Mouse (Mus musculus) heart, embryonic 13.5 days (tissue): ENCODE data around the gene Taf5. TPM values are rescaled to one million over a fixed set of nuclear protein-coding genes. Genes with fewer than 3 reads are reported as not detected.

ENCODE experiments used
- ATAC-seq: fragments of 200-750 bp; cut with Nextera tagmentation; 2 replicates; pipeline ENCODE4 v1.8.0; 2017; ENCODE audit warnings: moderate TSS enrichment; ENCODE audit not compliant: insufficient number of reproducible peaks, low FRiP score, low TSS enrichment; ENCODE audit errors: extremely low read depth
- H3K27ac ChIP-seq: fragments of 300-500 bp; sonication (generic); replicated peaks from 2 replicates; pipeline ENCODE4 v1.5.1; 2015; ENCODE audit warnings: moderate library complexity, mild to moderate bottlenecking, inconsistent platforms
- H3K27me3 ChIP-seq: fragments of 300-500 bp; sonication (generic); replicated peaks from 2 replicates; pipeline ENCODE4 v1.6.1; 2015; ENCODE audit warnings: mild to moderate bottlenecking, inconsistent platforms
- H3K36me3 ChIP-seq: fragments of 300-500 bp; sonication (generic); 2 replicates; pipeline ENCODE4 v1.6.1; 2015; ENCODE audit warnings: mild to moderate bottlenecking, inconsistent platforms
- H3K4me1 ChIP-seq: fragments of 300-500 bp; sonication (generic); 2 replicates; pipeline ENCODE4 v1.6.1; 2015; ENCODE audit warnings: inconsistent platforms
- H3K4me2 ChIP-seq: fragments of 300-500 bp; sonication (generic); 2 replicates; pipeline ENCODE4 v1.6.1; 2015; ENCODE audit warnings: inconsistent platforms, mild to moderate bottlenecking, moderate library complexity
- H3K4me3 ChIP-seq: fragments of 300-500 bp; sonication (generic); 2 replicates; pipeline ENCODE4 v1.5.1; 2015; ENCODE audit warnings: moderate library complexity, mild to moderate bottlenecking, inconsistent platforms
- H3K9ac ChIP-seq: fragments of 300-500 bp; sonication (generic); 2 replicates; pipeline ENCODE4 v1.6.1; 2015; ENCODE audit warnings: inconsistent platforms, mild to moderate bottlenecking, moderate library complexity
- H3K9me3 ChIP-seq: fragments of 300-500 bp; sonication (generic); 2 replicates; pipeline ENCODE4 v1.6.1; 2016; ENCODE audit warnings: inconsistent platforms
- WGBS: fragments of 180-500 bp; shearing (Covaris S2); methylation state at CpG from one replicate; pipeline ENCODE4 v1.1.7; 2015; ENCODE audit warnings: mixed read lengths; 5-methylcytosine and 5-hydroxymethylcytosine counted together
- polyA plus RNA-seq: library from polyadenylated mRNA; unstranded; fragments of >200 nt; fragmentation: Nextera tagmentation; extraction: Ambion mirVana; gene quantifications from 2 replicates; pipeline ENCODE4 v1.2.1, GENCODE M21; 2015

The Taf5 gene
- polyA plus RNA-seq, 1 experiment from 2014 or later = 3.3 TPM

DNA sequence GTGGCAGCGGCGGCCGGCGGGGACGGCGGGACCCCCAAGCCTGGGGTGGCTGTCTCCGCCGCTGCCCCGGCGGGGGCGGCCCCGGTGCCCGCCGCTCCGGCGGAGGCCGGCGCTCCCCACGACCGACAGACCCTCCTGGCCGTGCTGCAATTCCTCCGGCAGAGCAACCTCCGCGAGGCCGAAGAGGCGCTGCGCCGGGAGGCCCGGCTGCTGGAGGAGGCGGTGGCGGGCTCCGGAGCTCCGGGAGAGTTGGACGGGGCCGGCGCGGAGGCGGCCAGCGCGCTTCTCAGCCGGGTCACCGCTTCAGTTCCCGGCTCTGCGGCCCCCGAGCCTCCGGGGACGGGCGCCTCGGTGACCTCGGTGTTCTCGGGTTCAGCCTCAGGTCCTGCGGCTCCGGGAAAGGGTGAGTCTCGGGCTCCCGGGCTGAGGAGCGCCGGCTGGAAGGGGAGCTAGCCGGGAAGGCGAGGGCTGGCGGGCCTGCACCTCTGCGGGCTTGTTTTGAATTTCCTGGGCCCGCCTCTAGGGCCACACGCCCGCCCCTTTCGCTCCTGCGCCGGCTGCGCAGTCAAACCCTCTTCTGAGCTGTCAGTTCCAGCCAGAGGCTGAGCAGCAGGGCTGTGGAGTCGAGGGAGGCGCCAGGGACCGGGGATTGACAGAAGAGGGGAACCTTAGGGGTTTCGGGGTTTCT lies 522 bp downstream of the Taf5 start:
- Histone ChIP-seq H3K27ac (peak overlapping the region; percentile 90), H3K4me2 (peak overlapping the region; percentile 88), H3K27me3 (no peaks in the 10 kb centered on the region), H3K4me3 (peak overlapping the region; percentile 96), H3K4me1 (peaks cover 17% of the 10 kb centered on the region), H3K36me3 (peaks cover 30% of the 10 kb centered on the region), H3K9me3 (no peaks in the 10 kb centered on the region), H3K9ac (peak overlapping the region; percentile 97)
- under 1% methylated on average over 72 of the region's 72 CpGs for WGBS
- peak; percentile 90 for ATAC-seq

DNA sequence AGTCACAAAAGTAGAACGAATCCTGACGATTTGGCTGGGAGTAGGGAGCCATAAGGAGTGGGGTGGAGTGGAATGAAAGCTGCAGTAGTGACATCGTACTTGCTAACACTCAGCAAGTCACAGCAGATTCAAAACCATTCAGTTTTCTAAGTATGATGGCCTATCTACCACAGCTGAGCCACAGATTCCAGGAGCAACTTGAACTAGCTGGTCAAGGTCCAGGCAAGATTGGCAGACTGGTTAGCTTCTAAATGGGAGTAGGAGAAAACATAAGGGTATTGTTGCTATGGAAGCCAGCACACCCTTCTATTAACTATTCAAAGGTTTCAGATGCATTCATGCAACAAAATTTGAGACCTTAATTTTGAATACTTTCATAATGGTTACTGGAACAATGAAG lies 20.7 kb downstream of the Taf5 start:
- Histone ChIP-seq H3K27me3 (no peaks in the 10 kb centered on the region), H3K9me3 (no peaks in the 10 kb centered on the region), H3K27ac (no peak overlapping the region), H3K4me1 (peaks cover 30% of the 10 kb centered on the region), H3K4me2 (peak overlapping the region; percentile 69), H3K36me3 (peaks cover 58% of the 10 kb centered on the region), H3K9ac (peak overlapping the region; percentile 99), H3K4me3 (peak overlapping the region; percentile 90; the same call in 1 of the 2 replicates)
- ATAC-seq = no peak
- 66% methylated on average over 3 of the region's 3 CpGs for WGBS

DNA sequence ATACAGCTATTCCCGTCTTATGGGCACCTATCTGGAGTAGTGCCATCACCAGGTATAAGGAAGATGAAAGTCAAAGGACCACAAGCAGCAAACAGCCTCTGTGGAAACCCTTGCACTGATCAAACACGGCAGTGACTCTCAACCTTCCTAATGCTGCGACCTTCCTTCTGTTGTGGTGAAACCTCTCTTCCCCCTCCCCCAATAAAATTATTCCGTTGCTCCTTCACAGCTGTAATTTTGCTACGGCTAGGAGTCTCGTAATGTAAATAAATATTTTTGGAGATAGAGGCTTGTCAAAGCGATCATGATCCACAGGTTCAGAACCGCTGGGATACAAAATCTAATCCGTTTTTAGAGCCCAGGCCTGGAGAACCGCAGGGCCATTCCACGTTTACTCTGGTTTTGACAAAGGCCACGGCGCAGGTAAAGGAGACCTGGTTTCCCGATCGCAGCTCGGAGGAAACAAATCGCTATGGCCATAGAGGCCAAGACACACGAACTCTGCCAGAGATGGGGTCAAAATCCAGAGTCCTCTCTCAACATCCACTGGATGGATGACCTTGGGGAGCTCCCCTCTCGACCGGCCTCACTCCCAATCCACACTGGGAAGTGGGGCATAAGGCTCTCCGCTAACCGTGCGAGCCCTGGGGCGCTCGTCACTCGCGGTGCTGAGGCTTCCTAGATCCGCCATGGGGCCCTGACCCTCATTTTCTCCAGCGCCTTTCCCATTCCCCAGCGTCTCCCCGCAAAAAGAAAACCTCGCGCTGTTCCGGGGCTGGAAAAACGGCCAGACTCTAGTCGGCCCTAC lies 22.4 kb downstream of the Taf5 start:
- H3K4me2 ChIP-seq = peak overlapping the region; percentile 69
- peak overlapping the region; percentile 94 for H3K27ac ChIP-seq
- no peaks in the 10 kb centered on the region for H3K27me3 ChIP-seq
- H3K9ac ChIP-seq = peak overlapping the region; percentile 99
- no peaks in the 10 kb centered on the region for H3K9me3 ChIP-seq
- H3K4me1 ChIP-seq = peaks cover 30% of the 10 kb centered on the region
- H3K4me3 ChIP-seq = peak overlapping the region; percentile 90
- H3K36me3 ChIP-seq = peaks cover 58% of the 10 kb centered on the region
- no peak for ATAC-seq
- WGBS = 1% methylated on average over 36 of the region's 36 CpGs

DNA sequence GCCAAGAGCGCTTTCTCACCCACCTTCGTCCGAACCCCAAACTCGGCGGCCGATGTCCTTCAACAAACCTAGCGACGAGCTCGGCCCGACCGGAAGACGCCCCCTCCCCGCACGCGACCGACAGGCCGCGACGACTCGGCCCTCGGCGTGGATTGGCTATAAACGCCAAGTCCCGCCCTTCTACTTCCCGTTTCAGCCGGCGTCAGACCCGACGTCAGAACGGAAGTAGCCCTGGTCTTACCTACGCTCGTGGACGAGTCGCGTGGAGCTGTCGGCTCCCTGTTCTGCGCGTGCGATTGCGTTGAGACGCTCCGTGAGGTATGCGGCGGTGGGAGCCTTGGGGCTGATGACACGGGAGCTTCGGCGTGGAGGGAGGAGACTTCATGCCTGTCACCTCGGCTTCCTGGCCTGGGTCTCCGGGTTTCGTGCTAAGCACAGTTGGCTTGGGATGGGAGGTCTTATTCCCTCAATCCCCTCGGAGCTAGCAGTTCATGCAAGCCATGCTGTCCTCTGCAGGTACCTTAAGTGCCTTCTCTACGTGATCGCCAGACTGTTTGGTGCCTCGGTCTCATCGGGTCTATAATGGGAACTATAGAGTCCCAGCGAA lies 23.1 kb downstream of the Taf5 start, which contains the start of the genes Usmg5 and Pdcd11:
Gene Usmg5 (minus strand): TSS at position 98 of the 607 bp plus-strand sequence.
Gene Pdcd11 (plus strand): TSS at position 219 of the 607 bp plus-strand sequence.
- peak within 1 kb of the TSS; percentile 90 for H3K4me3 ChIP-seq
- peak within 1 kb of the TSS; percentile 94 for H3K27ac ChIP-seq
- peak; percentile 94 for ATAC-seq
- no peaks in the 10 kb centered on the region for H3K9me3 ChIP-seq
- 0% methylated on average over 56 of the region's 56 CpGs for WGBS
- H3K9ac ChIP-seq = peak within 1 kb of the TSS; percentile 99
- no peaks in the 10 kb centered on the region for H3K27me3 ChIP-seq
- peak within 1 kb of the TSS; percentile 69 for H3K4me2 ChIP-seq
- peaks cover 30% of the 10 kb centered on the region for H3K4me1 ChIP-seq
- peaks cover 58% of the 10 kb centered on the region for H3K36me3 ChIP-seq

DNA sequence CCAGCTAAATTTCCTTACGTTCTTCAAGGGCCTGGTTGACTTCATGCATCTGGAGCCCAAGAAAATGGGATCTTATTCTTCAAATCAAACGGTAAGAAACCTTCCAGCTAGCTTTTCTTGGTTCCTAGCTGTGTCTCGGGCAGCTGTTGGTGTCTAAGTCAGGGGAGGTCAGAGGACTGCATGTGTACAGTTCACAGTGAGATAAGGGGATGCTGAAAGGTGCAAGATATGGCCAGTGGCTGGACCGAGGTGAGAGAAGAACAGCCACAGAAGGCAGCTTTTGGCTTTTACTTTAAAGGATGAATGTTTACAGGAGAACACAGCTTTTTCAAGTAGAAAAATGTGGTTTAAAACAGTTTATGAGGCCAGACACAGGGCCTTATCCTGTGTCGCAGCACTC lies 33.5 kb downstream of the Taf5 start:
- H3K36me3 ChIP-seq = peaks cover 100% of the 10 kb centered on the region
- ATAC-seq = no peak
- H3K9me3 ChIP-seq = no peaks in the 10 kb centered on the region
- no peak overlapping the region for H3K4me2 ChIP-seq
- H3K9ac ChIP-seq = no peak overlapping the region
- H3K27ac ChIP-seq = no peak overlapping the region
- WGBS = 72% methylated on average over 5 of the region's 5 CpGs
- H3K27me3 ChIP-seq = no peaks in the 10 kb centered on the region
- no peaks in the 10 kb centered on the region for H3K4me1 ChIP-seq
- no peak overlapping the region for H3K4me3 ChIP-seq

DNA sequence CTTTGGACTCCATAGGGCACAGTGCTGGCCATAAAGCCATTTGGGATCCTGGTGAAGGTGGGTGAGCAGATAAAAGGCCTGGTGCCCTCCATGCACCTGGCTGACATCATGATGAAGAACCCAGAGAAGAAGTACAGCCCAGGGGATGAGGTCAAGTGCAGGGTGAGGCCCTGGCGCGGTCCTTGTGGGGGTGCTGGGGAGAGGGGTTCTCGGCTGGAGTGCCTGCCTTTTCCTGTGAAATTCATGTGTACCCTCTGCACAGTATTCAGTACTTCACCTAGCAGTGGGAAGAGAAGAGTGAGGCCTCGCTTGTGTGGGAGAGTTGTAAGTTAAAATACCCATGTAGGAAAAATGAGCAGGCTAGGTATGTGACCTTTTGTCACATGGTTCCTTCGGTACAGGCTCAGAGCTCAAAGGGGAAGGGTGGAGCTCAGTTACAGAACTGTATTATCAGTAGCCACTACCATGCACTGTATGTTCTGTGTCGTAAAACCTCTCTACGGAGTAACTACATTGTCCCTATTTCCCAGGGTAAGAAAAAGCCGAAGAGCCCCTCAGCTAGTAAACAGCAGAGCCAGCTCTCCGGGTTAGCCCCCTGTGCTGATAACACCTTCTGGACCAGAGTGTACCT lies 37.2 kb downstream of the Taf5 start:
- H3K4me2 ChIP-seq = no peak overlapping the region
- ATAC-seq = no peak
- peaks cover 100% of the 10 kb centered on the region for H3K36me3 ChIP-seq
- H3K9me3 ChIP-seq = no peaks in the 10 kb centered on the region
- H3K27ac ChIP-seq = no peak overlapping the region
- no peaks in the 10 kb centered on the region for H3K4me1 ChIP-seq
- no peaks in the 10 kb centered on the region for H3K27me3 ChIP-seq
- H3K9ac ChIP-seq = no peak overlapping the region
- no peak overlapping the region for H3K4me3 ChIP-seq
- 80% methylated on average over 9 of the region's 9 CpGs for WGBS

DNA sequence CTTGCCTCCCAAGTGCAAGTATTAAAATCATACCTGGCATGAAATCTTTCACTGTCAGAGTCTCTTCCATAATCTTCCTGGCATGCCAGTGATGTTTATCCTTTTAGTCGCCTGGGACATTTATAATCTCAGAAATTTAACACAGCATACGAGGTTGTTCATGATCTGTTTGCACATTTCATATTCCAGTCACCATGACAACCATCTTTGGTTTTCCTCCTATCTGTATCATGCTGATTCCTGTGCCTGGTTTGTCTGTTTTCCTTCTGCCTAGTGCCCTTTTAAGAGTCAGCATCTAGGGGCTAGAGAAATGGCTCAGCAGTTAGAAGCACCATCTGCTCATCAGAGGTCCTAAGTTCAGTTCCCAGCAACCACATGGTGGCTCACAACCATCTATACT lies 51.1 kb downstream of the Taf5 start:
- WGBS = 77% methylated on average over 2 of the region's 2 CpGs
- H3K4me2 ChIP-seq = no peak overlapping the region
- H3K4me3 ChIP-seq = no peak overlapping the region
- no peaks in the 10 kb centered on the region for H3K9me3 ChIP-seq
- no peaks in the 10 kb centered on the region for H3K27me3 ChIP-seq
- ATAC-seq = no peak
- peaks cover 12% of the 10 kb centered on the region; the same call in 1 of the 2 replicates for H3K4me1 ChIP-seq
- H3K9ac ChIP-seq = no peak overlapping the region
- peaks cover 86% of the 10 kb centered on the region for H3K36me3 ChIP-seq
- H3K27ac ChIP-seq = no peak overlapping the region

DNA sequence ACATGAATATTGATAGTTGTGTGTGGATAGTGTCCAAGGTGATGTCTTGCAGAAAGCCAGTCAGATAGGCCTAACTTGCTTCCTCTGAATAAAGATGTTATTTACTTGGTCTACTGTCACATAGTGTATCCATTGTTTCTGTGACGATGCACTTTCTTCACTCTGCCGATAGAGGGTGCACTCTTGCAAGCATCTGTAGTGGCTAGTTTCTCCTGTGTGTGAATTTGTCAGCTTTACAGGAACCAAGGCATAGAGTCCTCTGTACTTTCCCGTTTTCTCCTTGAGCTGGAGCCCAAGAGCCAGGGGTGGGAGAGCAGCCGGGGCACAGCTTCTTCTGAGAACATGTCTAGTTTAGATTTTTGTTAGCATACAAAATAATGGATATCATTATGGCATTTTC lies 53.5 kb downstream of the Taf5 start:
- WGBS = 47% methylated on average over 4 of the region's 4 CpGs
- Histone ChIP-seq H3K9ac (no peak overlapping the region), H3K9me3 (no peaks in the 10 kb centered on the region), H3K4me3 (no peak overlapping the region), H3K27ac (no peak overlapping the region), H3K4me1 (peaks cover 18% of the 10 kb centered on the region), H3K36me3 (peaks cover 81% of the 10 kb centered on the region), H3K4me2 (no peak overlapping the region), H3K27me3 (no peaks in the 10 kb centered on the region)
- ATAC-seq = no peak

DNA sequence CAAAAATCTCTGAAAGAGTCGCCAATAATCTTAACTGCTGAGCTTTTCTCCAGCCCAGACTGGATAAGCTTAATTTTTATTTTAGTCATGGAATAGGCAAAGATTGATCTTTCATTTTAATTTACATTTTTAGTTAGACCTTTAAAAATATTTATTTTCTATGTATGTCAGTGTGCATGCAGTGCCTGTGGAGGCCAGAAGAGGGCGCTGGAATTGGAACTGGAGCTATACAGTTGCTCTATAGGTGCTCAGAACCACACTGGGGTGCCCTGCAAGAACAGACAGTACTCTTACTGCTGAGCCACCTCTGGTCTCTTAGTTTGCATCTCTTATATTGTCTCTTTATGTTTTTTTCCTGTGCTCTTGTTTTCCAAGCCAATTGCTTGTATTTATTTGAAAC lies 55.3 kb downstream of the Taf5 start:
- Histone ChIP-seq H3K36me3 (peaks cover 81% of the 10 kb centered on the region), H3K4me2 (no peak overlapping the region), H3K4me1 (peaks cover 9% of the 10 kb centered on the region; the same call in 1 of the 2 replicates), H3K9ac (no peak overlapping the region), H3K27me3 (no peaks in the 10 kb centered on the region), H3K4me3 (no peak overlapping the region), H3K27ac (no peak overlapping the region), H3K9me3 (no peaks in the 10 kb centered on the region)
- WGBS = 27% methylated on average over 2 of the region's 2 CpGs
- ATAC-seq = no peak

DNA sequence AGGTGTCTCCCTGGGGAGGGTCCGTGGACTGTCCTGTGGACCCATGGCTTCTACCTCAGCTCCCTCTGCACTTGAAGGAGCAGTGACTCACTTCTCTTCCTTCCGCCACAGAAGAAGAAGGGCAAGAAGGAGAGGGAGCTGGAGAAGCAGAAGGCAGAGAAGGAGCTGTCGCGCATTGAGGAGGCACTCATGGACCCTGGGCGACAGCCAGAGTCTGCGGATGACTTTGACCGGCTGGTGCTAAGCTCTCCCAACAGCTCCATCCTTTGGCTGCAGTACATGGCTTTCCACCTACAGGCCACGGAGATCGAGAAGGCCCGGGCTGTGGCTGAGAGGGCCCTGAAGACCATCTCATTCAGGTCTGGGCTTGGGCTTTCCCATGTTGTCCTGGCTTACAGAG lies 60.6 kb downstream of the Taf5 start:
- ATAC-seq = no peak
- H3K36me3 ChIP-seq = peaks cover 89% of the 10 kb centered on the region

DNA sequence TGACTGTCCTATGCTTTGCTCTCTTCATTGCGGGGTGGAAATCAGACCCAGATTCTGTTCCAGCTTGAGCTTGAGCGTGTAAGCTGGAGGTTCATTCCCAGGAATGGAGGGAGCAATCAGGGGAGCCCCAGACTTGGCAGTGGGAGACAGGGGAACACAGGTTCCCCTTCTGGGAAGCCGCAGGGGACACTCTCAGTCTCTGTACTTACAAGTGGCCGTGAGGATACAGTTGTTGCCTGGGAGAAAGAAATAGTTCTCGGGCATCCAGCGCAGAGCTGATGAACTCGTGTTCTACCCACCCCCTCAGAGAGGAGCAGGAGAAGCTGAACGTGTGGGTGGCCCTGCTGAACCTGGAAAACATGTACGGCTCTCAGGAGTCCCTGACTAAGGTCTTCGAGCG lies 61.3 kb downstream of the Taf5 start:
- H3K4me1 ChIP-seq = peaks cover 9% of the 10 kb centered on the region; the same call in 1 of the 2 replicates
- H3K27ac ChIP-seq = no peak overlapping the region
- H3K36me3 ChIP-seq = peaks cover 96% of the 10 kb centered on the region
- no peaks in the 10 kb centered on the region for H3K9me3 ChIP-seq
- H3K27me3 ChIP-seq = no peaks in the 10 kb centered on the region
- H3K4me2 ChIP-seq = no peak overlapping the region
- WGBS = 88% methylated on average over 11 of the region's 11 CpGs
- no peak overlapping the region for H3K4me3 ChIP-seq
- no peak overlapping the region for H3K9ac ChIP-seq
- ATAC-seq = no peak

More for the DNA sequence above, 60.6 kb downstream of the Taf5 start:
- Histone ChIP-seq H3K4me2 (no peak overlapping the region), H3K27ac (no peak overlapping the region), H3K9ac (no peak overlapping the region), H3K4me3 (no peak overlapping the region), H3K9me3 (no peaks in the 10 kb centered on the region), H3K4me1 (peaks cover 9% of the 10 kb centered on the region; the same call in 1 of the 2 replicates), H3K27me3 (no peaks in the 10 kb centered on the region)
- 91% methylated on average over 10 of the region's 10 CpGs for WGBS
